Mouse (Mus musculus) small intestine, adult 2 months (tissue): ENCODE results near the gene Vstm5.

Experiments
- CTCF ChIP-seq: fragments of 200-500 bp; IDR thresholded peaks from 2 replicates; pipeline ENCODE4 v1.5.1; 2012; ENCODE audit warnings: low read depth, mild to moderate bottlenecking, control low read depth, inconsistent platforms, low read length, moderate library complexity, mixed read lengths; ENCODE audit not compliant: insufficient replicate concordance, insufficient read length; ENCODE audit errors: extremely low read depth
- POLR2A ChIP-seq: fragments of 200-500 bp; IDR thresholded peaks from 2 replicates; pipeline ENCODE4 v1.6.1; 2012; ENCODE audit warnings: low read depth, mild to moderate bottlenecking, control low read depth, inconsistent platforms, low read length, moderate library complexity

GRCm38 (mm10) chr9:15232445-15232844 is 6.4 kb upstream of the Vstm5 start:
- TF ChIP-seq CTCF, result no peak
- TF ChIP-seq POLR2A, result no peak
